Mouse (Mus musculus) v-Abl transformed pro-B cells (cell line): ENCODE measurements around the gene Aldh3b3.

Source experiments
- in situ Hi-C, 2 experiments: fragments of 400-800 bp; cut with MboI; formaldehyde crosslinking; loops; one replicate each; pipeline ENCODE4 v1.15.1; 2025; ENCODE audit not compliant: unreplicated experiment in 2 of 2

Gene Aldh3b3

DNA sequence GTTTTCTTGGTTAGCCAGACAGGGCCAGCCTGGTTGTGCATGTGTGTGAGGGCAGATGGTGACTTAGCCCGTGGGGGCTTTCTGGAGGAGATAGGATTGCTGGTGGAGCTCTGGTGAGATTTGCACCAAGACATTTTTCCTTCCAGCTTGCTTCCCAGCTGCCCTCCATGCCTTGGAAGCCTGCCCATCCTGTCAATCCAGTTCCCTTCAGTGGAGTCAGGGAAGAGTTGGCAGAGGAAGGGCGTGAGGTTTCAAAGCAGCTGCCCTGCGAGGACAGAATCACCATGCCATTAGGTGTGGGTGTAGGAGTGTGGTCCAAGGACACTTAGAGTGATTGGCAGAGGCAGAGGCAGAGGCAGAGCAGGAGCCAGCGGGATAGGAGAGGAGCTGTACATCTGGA is at the start of gene Aldh3b3:
Aldh3b3 (plus strand) TSS at position 176 of the 400 bp plus-strand sequence.
- in situ Hi-C loops, result no loop called here

- in situ Hi-C loops, result no loop called here
These were observed 48.2 kb upstream of the Aldh3b3 start for GRCm38 (mm10) chr19:3910206-3910605.

- in situ Hi-C loops, result no loop called here
These were observed 45.9 kb upstream of the Aldh3b3 start, which contains the start of gene Ndufs8 for GRCm38 (mm10) chr19:3912337-3913204. Ndufs8 (minus strand) TSS chr19:3912774.

- in situ Hi-C loops, result no loop called here
These were observed 44.8 kb upstream of the Aldh3b3 start for GRCm38 (mm10) chr19:3913692-3914091.

GRCm38 (mm10) chr19:3914535-3914934 is 43.9 kb upstream of the Aldh3b3 start:
- in situ Hi-C loops, result no loop called here

DNA sequence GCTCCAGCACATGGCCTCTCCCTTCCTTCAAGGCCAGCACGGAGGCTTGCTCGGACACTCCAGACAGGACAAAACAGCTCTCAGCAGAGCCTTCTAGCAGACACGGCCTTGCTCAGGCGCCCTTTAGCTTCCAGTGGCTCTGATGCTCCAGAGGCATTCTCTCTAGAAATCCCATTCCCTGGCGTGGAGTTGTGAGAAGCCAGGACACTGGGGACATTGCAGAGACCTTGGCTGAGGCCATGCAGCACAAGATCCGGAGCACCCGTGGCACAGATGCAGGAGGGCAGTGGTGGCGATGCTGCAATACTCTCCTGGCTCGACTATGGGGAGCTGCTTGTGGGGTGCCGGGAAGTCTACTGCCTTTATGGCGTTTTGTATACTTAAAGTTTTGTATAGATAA is 41.7 kb upstream of the Aldh3b3 start:
- in situ Hi-C loops, result no loop called here

DNA sequence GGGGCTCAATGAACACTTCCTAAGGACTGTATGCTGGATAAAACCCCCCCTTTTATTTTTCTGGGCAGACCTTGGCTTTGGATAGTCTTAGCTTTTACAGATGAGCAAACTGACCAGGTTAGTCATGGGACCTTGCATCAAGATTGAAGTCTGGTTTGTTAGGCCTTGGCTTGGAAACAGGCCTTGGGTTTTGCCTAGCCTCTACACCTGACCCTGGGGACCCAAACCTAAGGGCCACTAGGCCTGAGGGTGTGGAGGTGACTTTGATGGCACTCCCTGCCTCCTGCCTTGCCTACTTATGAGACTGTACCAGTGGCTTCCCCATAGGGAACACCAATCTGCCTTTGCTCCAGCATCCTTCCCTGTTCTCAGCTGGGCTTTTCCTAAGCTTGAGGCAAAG is 38.5 kb upstream of the Aldh3b3 start:
- in situ Hi-C loops, result no loop called here

DNA sequence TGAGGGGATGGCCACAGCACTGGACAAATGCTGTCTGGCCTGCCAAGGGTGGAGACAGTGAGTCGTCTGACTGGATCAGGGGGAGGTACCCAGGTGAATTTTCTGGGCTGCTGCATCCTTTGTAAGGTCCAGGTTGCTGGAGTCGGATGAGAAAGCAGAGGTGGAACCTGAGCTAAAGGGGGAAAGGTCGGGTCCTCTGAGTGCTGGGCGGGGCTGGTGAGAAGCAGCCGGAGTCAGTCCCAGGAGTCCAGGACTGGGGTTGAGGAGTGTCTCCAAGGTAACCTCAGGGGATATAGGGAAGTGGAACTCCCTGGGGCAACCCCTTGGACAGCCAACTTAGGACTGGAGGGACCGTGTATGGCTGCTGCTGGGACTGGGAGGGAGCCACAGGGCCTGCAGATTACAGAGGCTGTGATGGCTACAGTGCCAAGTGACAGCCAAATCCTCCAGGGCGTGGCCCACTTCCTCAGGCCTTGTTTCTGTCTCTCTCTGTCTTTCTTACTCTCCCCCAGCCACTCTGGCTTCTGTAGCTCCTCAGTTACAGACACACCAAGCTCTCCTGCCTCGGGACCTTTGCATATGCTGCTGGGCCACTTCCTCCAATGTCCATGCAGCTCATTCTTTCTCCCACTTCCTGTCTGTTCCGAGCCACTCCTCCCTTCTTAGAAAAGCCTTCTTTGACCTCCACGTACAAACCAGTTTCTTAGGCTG is 35.6 kb upstream of the Aldh3b3 start:
- in situ Hi-C loops, result no loop called here

GRCm38 (mm10) chr19:3923586-3923985 is 34.9 kb upstream of the Aldh3b3 start:
- in situ Hi-C loops, result no loop called here

DNA sequence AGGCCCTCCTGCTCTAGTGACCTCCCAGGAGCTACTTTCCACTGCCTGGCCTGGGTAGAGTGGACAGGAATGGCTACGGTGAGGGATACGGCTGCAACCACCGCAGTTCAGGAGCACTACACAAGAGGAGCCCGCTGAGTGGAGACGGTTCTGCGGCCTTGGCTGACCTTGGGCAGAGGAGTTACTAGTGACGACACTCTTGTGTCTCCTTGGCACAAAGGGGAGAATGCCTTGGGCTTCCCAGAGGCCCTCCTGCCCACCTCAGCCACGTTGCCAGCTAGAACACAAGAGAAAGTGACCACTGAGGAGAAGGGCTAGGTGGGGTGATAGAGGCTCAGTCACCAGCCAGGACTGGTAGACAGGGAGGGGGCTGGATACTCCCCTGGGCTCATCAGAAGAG is 34.3 kb upstream of the Aldh3b3 start:
- in situ Hi-C loops, result no loop called here

GRCm38 (mm10) chr19:3924868-3925267 is 33.6 kb upstream of the Aldh3b3 start:
- in situ Hi-C loops, result no loop called here

GRCm38 (mm10) chr19:3925859-3926258 is 32.6 kb upstream of the Aldh3b3 start:
- in situ Hi-C loops, result no loop called here

DNA sequence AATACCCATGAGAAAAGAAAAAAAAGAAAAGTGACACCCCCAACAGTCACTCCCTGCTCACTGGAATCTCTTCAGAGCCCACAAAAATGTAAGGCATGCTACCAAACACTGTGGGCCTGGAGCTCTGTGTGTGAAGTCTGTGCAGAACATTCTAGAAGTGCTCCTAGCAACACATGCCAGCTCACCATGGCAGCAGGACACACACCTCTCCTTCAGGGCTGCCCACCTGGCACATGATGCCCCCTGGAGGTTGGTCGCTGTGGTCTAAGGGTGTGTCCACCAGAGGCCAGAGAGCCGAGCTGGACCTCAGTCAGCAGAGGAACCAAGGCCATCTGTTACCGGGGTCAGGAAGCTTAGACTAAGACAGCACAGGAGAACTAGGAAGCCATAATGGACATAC is 32.2 kb upstream of the Aldh3b3 start:
- in situ Hi-C loops, result no loop called here

DNA sequence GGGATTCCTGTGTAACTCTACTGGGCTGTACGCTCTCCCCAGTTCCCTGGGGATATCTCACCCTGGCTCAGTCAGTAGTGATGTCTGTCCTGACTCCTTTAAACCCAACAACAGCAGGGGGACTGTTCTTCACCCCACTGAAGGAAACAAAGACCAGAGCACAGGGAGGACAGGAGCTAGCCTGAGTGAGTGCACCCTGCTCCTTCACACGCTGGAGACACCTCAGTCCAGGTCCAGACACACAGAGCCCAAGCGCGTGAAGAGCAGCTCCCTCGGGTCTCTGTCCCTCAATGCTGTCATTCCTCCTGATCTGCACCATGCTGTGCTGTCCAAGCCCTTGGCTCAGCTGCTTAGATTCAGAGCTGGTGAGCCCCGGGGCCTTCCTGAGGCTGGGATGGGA is 31.8 kb upstream of the Aldh3b3 start:
- in situ Hi-C loops, result no loop called here

DNA sequence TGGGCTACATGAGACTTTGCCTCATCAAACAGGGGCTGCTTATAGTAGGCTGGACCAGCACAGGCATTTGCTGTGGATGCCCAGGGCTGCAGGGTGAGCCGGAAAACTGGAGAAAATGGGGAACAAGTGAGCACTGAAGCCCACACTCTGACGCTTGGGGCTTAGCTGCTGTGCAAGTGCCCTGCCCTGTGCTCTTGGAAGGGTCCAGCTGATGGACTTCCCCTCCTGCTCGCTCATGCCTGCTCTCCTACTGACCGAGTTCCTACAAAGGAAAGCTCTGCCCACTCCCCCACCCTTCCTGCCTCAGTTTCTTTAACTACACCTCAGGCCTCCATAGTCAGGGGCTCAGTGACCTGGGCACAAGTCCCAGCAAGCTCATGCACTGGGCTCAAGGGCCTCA is 30.5 kb upstream of the Aldh3b3 start:
- in situ Hi-C loops, result no loop called here

GRCm38 (mm10) chr19:3928779-3929178 is 29.7 kb upstream of the Aldh3b3 start:
- in situ Hi-C loops, result no loop called here

DNA sequence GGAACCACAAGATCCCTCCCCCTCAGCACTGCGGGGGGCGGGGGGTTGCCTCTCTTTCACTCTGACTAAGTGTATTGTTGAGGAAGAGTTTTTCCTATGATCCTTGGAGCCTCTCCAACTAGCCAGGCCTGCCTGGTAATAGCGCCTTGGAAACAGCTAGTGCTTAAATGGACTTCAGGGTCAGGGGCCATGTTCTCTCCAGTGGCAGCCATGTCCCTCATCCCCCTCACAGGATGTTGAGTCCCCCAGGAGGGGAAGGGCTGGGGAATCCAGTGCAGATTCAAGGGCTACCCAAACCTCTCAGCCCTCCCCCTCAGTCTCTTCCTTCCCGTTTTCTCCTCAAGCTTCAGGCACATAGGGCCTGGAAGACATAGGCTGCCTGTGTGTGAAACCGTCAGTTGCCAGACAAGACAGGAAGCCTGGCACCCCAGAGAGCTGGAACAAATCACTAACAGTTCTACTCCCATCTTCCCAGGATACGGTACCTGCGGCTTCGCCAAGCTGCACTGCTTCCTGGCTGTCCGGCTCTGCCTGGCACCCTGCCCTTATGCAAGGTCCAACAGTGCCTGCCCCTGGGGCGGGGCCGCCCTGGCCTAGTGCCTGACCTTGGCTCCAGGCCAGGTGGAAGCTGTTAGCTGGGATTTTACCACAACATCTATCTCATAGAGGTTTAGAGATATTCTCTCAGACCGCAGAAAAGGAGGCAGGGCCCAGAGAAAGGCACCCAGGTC is 29.1 kb upstream of the Aldh3b3 start, which contains the start of gene Aldh3b1:
Aldh3b1 (minus strand) TSS at position 598 of the 731 bp plus-strand sequence.
- in situ Hi-C loops, result no loop called here

- in situ Hi-C loops, result loop anchor here in 1 of 2 experiments (10.0 kb wide), 1 partner anchor 364 kb away; no protein-coding TSS in a partner anchor
These were observed 28.0 kb upstream of the Aldh3b3 start for GRCm38 (mm10) chr19:3930262-3931057.

- in situ Hi-C loops, result loop anchor here in 1 of 2 experiments (10.0 kb wide), 1 partner anchor 363 kb away; no protein-coding TSS in a partner anchor
These were observed 26.7 kb upstream of the Aldh3b3 start for GRCm38 (mm10) chr19:3931716-3932115.
